Mouse (Mus musculus): ENCODE measurements around the gene Ctsz. TPM values are rescaled to one million over a fixed set of nuclear protein-coding genes. Genes with fewer than 3 reads are reported as not detected.

The Ctsz gene
- polyA plus RNA-seq, 1 experiment from 2014 or later: 179 TPM

DNA sequence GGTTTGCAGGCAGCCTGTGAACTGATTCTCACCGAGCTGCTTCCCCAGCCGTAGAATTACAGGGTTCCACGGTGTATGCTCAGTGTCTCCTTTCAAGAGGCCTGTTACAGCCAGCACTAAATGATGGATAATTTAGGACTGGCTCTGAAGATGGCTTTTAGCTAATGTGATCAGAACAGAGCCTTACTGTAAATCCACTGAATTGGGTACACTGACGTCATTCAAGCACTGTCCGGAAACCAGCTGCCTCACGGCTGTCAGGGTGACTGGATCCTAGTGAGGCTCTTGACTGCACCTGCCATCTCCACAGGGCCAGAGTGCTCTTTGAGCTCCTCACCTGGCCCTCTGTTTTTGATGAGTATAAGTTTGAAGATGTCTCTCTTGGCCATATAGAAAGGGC is 17.7 kb downstream of the Ctsz start:
- no peaks in the 10 kb centered on the region for H3K9me3 ChIP-seq (ENCODE audit: low read depth, low read length)
- no peak for DNase-seq
- H3K27me3 ChIP-seq (ENCODE audit: insufficient read depth, low read length): no peaks in the 10 kb centered on the region
- no peak for ATAC-seq (ENCODE audit: insufficient read depth)
- H3K4me2 ChIP-seq: no peak overlapping the region
- H3K36me3 ChIP-seq (ENCODE audit: insufficient read depth): peaks cover 69% of the 10 kb centered on the region
- H3K9ac ChIP-seq: no peak overlapping the region
- peaks cover 9% of the 10 kb centered on the region for H3K4me1 ChIP-seq (ENCODE audit: insufficient read depth)
- no peak overlapping the region for H3K4me3 ChIP-seq (ENCODE audit: low read depth, low read length)
- WGBS: 85% methylated on average over 6 of the region's 6 CpGs
- no peak overlapping the region for H3K27ac ChIP-seq (ENCODE audit: low read depth)
- no peak for TF ChIP-seq CTCF (IDR thresholded peaks at IDR 0.05; ENCODE audit: low read depth)

- H3K27ac ChIP-seq (ENCODE audit: low read depth): no peak within 1 kb of the TSS
- TF ChIP-seq CTCF (IDR thresholded peaks at IDR 0.05; ENCODE audit: low read depth): no peak
Measured at GRCm38 (mm10) chr2:174415731-174416310, 23.0 kb downstream of the Ctsz start, which contains the start of gene Nelfcd. Nelfcd (plus strand) TSS chr2:174415804.

GRCm38 (mm10) chr2:174415001-174415730 is 23.7 kb downstream of the Ctsz start:
- Histone ChIP-seq H3K36me3 (ENCODE audit: insufficient read depth) (0 out of 2 replicates have a peak, but pooled peaks cover 10% of the 10 kb centered on the region), H3K9ac (no peak overlapping the region), H3K27me3 (ENCODE audit: insufficient read depth, low read length) (no peaks in the 10 kb centered on the region), H3K4me1 (ENCODE audit: insufficient read depth) (peaks cover 9% of the 10 kb centered on the region), H3K4me2 (peak overlapping the region; percentile 88; the same call in 1 of the 2 replicates), H3K9me3 (ENCODE audit: low read depth, low read length) (no peaks in the 10 kb centered on the region), H3K27ac (ENCODE audit: low read depth) (no peak overlapping the region), H3K4me3 (ENCODE audit: low read depth, low read length) (peak overlapping the region; percentile 87)
- no peak for TF ChIP-seq CTCF (IDR thresholded peaks at IDR 0.05; ENCODE audit: low read depth)
- no peak for ATAC-seq (ENCODE audit: insufficient read depth)
- 45% methylated on average over 18 of the region's 18 CpGs for WGBS
- no peak for DNase-seq

More at GRCm38 (mm10) chr2:174415731-174416310, 23.0 kb downstream of the Ctsz start, which contains the start of gene Nelfcd:
- Histone ChIP-seq H3K4me1 (ENCODE audit: insufficient read depth) (peaks cover 9% of the 10 kb centered on the region), H3K4me2 (peak within 1 kb of the TSS; percentile 88), H3K9me3 (ENCODE audit: low read depth, low read length) (no peaks in the 10 kb centered on the region), H3K4me3 (ENCODE audit: low read depth, low read length) (peak within 1 kb of the TSS; percentile 87), H3K36me3 (ENCODE audit: insufficient read depth) (peaks cover 16% of the 10 kb centered on the region; the same call in 1 of the 2 replicates), H3K9ac (peak within 1 kb of the TSS; percentile 87), H3K27me3 (ENCODE audit: insufficient read depth, low read length) (no peaks in the 10 kb centered on the region)
- WGBS: under 1% methylated on average over 40 of the region's 40 CpGs
- peak; percentile 100 for DNase-seq
- ATAC-seq (ENCODE audit: insufficient read depth): peak; percentile 92

GRCm38 (mm10) chr2:174413127-174413526 is 25.7 kb downstream of the Ctsz start:
- WGBS: 55% methylated on average over 7 of the region's 7 CpGs
- no peak overlapping the region for H3K4me3 ChIP-seq (ENCODE audit: low read depth, low read length)
- no peak for DNase-seq
- no peak overlapping the region for H3K9ac ChIP-seq
- H3K27ac ChIP-seq (ENCODE audit: low read depth): no peak overlapping the region
- H3K4me2 ChIP-seq: no peak overlapping the region
- no peak for TF ChIP-seq CTCF (IDR thresholded peaks at IDR 0.05; ENCODE audit: low read depth)
- H3K4me1 ChIP-seq (ENCODE audit: insufficient read depth): peaks cover 9% of the 10 kb centered on the region
- H3K36me3 ChIP-seq (ENCODE audit: insufficient read depth): 0 out of 2 replicates have a peak, but pooled peaks cover under 1% of the 10 kb centered on the region
- ATAC-seq (ENCODE audit: insufficient read depth): no peak
- no peaks in the 10 kb centered on the region for H3K9me3 ChIP-seq (ENCODE audit: low read depth, low read length)
- no peaks in the 10 kb centered on the region for H3K27me3 ChIP-seq (ENCODE audit: insufficient read depth, low read length)

GRCm38 (mm10) chr2:174410222-174410621 is 28.6 kb downstream of the Ctsz start:
- H3K4me1 ChIP-seq (ENCODE audit: insufficient read depth): no peaks in the 10 kb centered on the region
- WGBS: 43% methylated on average over 2 of the region's 2 CpGs
- no peak overlapping the region for H3K9ac ChIP-seq
- H3K27ac ChIP-seq (ENCODE audit: low read depth): no peak overlapping the region
- peak; percentile 53; the same call in 1 of the 2 replicates for ATAC-seq (ENCODE audit: insufficient read depth)
- no peaks in the 10 kb centered on the region for H3K36me3 ChIP-seq (ENCODE audit: insufficient read depth)
- H3K4me2 ChIP-seq: no peak overlapping the region
- DNase-seq: no peak
- no peak overlapping the region for H3K4me3 ChIP-seq (ENCODE audit: low read depth, low read length)
- H3K27me3 ChIP-seq (ENCODE audit: insufficient read depth, low read length): no peaks in the 10 kb centered on the region
- no peaks in the 10 kb centered on the region for H3K9me3 ChIP-seq (ENCODE audit: low read depth, low read length)
- TF ChIP-seq CTCF (IDR thresholded peaks at IDR 0.05; ENCODE audit: low read depth): no peak

- Histone ChIP-seq H3K4me1 (ENCODE audit: insufficient read depth) (no peaks in the 10 kb centered on the region), H3K4me2 (no peak overlapping the region), H3K36me3 (ENCODE audit: insufficient read depth) (no peaks in the 10 kb centered on the region), H3K27ac (ENCODE audit: low read depth) (no peak overlapping the region), H3K9me3 (ENCODE audit: low read depth, low read length) (no peaks in the 10 kb centered on the region), H3K4me3 (ENCODE audit: low read depth, low read length) (no peak overlapping the region), H3K27me3 (ENCODE audit: insufficient read depth, low read length) (no peaks in the 10 kb centered on the region), H3K9ac (no peak overlapping the region)
- 68% methylated on average over 4 of the region's 4 CpGs for WGBS
- no peak for ATAC-seq (ENCODE audit: insufficient read depth)
- no peak for DNase-seq
- TF ChIP-seq CTCF (IDR thresholded peaks at IDR 0.05; ENCODE audit: low read depth): no peak
Measured at GRCm38 (mm10) chr2:174400396-174400795, 38.4 kb downstream of the Ctsz start.

DNA sequence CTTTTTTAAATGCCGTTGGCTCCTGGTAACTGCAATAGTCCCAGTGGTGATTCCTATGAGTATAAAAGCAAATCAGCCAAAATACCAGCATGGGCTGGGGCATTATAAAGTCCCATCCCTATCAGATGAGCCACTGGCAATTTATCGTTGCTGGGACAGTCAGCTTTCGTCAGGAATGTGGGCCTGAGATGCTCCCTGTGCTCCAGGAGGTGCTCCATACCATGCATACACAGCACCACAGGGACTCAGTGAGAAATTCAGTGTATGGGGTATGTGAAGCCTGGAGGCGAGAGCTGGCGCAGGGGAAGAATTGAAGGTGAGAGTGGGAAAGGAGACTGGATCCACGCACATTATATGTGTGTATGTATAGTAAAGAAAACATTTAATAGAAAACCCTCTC is 41.0 kb downstream of the Ctsz start:
- 80% methylated on average over 6 of the region's 6 CpGs for WGBS
- H3K9ac ChIP-seq: no peak overlapping the region
- no peak overlapping the region for H3K4me2 ChIP-seq
- no peaks in the 10 kb centered on the region for H3K36me3 ChIP-seq (ENCODE audit: insufficient read depth)
- ATAC-seq (ENCODE audit: insufficient read depth) (no peak), DNase-seq (no peak)
- no peaks in the 10 kb centered on the region for H3K4me1 ChIP-seq (ENCODE audit: insufficient read depth)
- H3K27ac ChIP-seq (ENCODE audit: low read depth): no peak overlapping the region
- no peaks in the 10 kb centered on the region for H3K27me3 ChIP-seq (ENCODE audit: insufficient read depth, low read length)
- H3K4me3 ChIP-seq (ENCODE audit: low read depth, low read length): no peak overlapping the region
- H3K9me3 ChIP-seq (ENCODE audit: low read depth, low read length): no peaks in the 10 kb centered on the region
- no peak for TF ChIP-seq CTCF (IDR thresholded peaks at IDR 0.05; ENCODE audit: low read depth)
